Mouse (Mus musculus): ENCODE measurements around the gene Tbcd. TPM values are rescaled to one million over a fixed set of nuclear protein-coding genes. Genes with fewer than 3 reads are reported as not detected.

Tbcd gene
- polyA plus RNA-seq, 1 experiment = 51.3 TPM

DNA sequence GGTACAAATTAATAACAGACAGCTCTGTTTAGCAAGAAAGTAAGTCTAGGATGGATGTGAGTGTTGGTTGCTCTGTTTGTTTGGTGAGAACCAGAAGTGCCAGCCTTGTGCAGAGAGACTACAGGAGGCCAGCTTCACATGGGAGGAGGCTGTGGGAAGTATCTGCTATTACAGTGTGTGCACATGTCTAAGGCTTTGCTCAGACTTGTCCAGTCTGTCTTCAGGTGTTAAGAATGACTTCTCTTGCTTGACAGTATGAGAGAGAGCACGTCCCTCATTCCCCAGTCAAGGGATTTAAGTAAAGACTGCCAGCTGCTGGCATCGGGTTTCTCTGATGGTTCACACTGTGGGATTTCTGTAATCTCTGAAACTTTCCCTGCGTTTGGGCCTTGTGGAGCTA is 149.7 kb downstream of the Tbcd start:
- DNase-seq = no peak
- no peak overlapping the region for H3K4me3 ChIP-seq (replicated peaks; ENCODE audit: extremely low read depth, low read depth, low read length)
- no peaks in the 10 kb centered on the region for H3K4me1 ChIP-seq (ENCODE audit: control insufficient read depth, insufficient read depth, low read length)
- WGBS = 79% methylated on average over 3 of the region's 3 CpGs
- TF ChIP-seq CTCF (IDR thresholded peaks at IDR 0.05; ENCODE audit: insufficient read depth, low read length) = no peak
- no peak for TF ChIP-seq POLR2A (IDR thresholded peaks at IDR 0.05; ENCODE audit: borderline replicate concordance, extremely low read depth, low read depth, low read length)

DNA sequence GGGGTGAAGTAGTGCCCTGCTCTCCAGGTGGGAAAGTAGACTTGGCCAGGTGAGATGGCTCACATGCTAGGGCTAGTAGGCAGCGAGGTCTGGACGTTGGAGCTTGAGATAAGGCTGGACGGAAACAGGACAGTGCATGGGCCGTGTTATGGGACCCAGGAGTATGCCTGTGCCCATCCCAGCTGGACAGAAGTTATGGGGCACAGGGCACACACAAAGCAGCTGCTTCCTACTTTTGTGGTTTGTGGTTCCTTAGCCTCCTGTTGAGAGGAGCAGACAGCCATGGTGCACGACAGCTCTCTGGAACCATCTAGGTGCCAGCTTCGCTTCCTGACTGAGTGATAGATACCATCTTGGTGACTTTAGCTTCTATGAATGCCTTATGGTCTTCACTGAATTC is 153.9 kb downstream of the Tbcd start:
- no peak for DNase-seq
- H3K4me3 ChIP-seq (replicated peaks; ENCODE audit: extremely low read depth, low read depth, low read length) = no peak overlapping the region
- no peaks in the 10 kb centered on the region for H3K4me1 ChIP-seq (ENCODE audit: control insufficient read depth, insufficient read depth, low read length)
- WGBS = 89% methylated on average over 6 of the region's 6 CpGs
- TF ChIP-seq CTCF (IDR thresholded peaks at IDR 0.05; ENCODE audit: insufficient read depth, low read length) (no peak), POLR2A (IDR thresholded peaks at IDR 0.05; ENCODE audit: borderline replicate concordance, extremely low read depth, low read depth, low read length) (no peak)

- Histone ChIP-seq H3K4me1 (ENCODE audit: control insufficient read depth, insufficient read depth, low read length) (no peaks in the 10 kb centered on the region), H3K4me3 (replicated peaks; ENCODE audit: extremely low read depth, low read depth, low read length) (no peak overlapping the region)
- DNase-seq = no peak
- no peak for TF ChIP-seq POLR2A (IDR thresholded peaks at IDR 0.05; ENCODE audit: borderline replicate concordance, extremely low read depth, low read depth, low read length)
- TF ChIP-seq CTCF (IDR thresholded peaks at IDR 0.05; ENCODE audit: insufficient read depth, low read length) = no peak
Measured at GRCm38 (mm10) chr11:121610976-121611375, 159.2 kb downstream of the Tbcd start.

DNA sequence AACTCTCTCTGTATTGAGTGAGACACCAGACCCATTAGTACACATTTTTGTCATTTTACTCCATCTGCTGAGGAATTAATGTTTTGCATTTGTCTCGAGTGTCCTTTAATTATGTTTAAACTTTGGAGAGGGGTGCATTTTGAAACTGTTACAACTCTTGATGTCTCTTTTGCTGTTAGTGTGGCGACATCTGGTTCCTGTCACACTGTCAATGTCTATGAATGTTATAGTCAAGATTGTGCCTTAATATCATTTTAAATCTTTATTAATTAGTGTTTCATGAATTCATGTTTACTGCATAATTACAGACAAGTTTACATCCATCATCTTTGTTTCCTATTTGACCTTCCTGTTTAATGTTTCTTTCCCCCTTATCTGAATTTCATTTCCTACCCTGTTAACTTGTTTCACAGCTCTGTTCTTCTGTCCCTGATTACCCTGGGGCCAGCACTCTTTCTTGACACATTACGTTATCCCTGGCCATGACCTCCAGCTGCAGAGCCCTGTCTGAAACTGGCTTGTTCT is 164.3 kb downstream of the Tbcd start:
- Histone ChIP-seq H3K4me3 (replicated peaks; ENCODE audit: extremely low read depth, low read depth, low read length) (no peak overlapping the region), H3K4me1 (ENCODE audit: control insufficient read depth, insufficient read depth, low read length) (no peaks in the 10 kb centered on the region)
- 58% methylated on average over 3 of the region's 3 CpGs for WGBS
- TF ChIP-seq POLR2A (IDR thresholded peaks at IDR 0.05; ENCODE audit: borderline replicate concordance, extremely low read depth, low read depth, low read length) = no peak
- no peak for TF ChIP-seq CTCF (IDR thresholded peaks at IDR 0.05; ENCODE audit: insufficient read depth, low read length)
- DNase-seq = no peak

GRCm38 (mm10) chr11:121616501-121616900 is 164.8 kb downstream of the Tbcd start:
- H3K4me3 ChIP-seq (replicated peaks; ENCODE audit: extremely low read depth, low read depth, low read length) = no peak overlapping the region
- H3K4me1 ChIP-seq (ENCODE audit: control insufficient read depth, insufficient read depth, low read length) = no peaks in the 10 kb centered on the region
- no peak for DNase-seq
- TF ChIP-seq POLR2A (IDR thresholded peaks at IDR 0.05; ENCODE audit: borderline replicate concordance, extremely low read depth, low read depth, low read length) = no peak
- no peak for TF ChIP-seq CTCF (IDR thresholded peaks at IDR 0.05; ENCODE audit: insufficient read depth, low read length)

GRCm38 (mm10) chr11:121617371-121617770 is 165.6 kb downstream of the Tbcd start:
- no peak overlapping the region for H3K4me3 ChIP-seq (replicated peaks; ENCODE audit: extremely low read depth, low read depth, low read length)
- WGBS = 78% methylated on average over 1 of the region's 1 CpGs
- no peaks in the 10 kb centered on the region for H3K4me1 ChIP-seq (ENCODE audit: control insufficient read depth, insufficient read depth, low read length)
- no peak for TF ChIP-seq CTCF (IDR thresholded peaks at IDR 0.05; ENCODE audit: insufficient read depth, low read length)
- no peak for TF ChIP-seq POLR2A (IDR thresholded peaks at IDR 0.05; ENCODE audit: borderline replicate concordance, extremely low read depth, low read depth, low read length)
- DNase-seq = no peak

DNA sequence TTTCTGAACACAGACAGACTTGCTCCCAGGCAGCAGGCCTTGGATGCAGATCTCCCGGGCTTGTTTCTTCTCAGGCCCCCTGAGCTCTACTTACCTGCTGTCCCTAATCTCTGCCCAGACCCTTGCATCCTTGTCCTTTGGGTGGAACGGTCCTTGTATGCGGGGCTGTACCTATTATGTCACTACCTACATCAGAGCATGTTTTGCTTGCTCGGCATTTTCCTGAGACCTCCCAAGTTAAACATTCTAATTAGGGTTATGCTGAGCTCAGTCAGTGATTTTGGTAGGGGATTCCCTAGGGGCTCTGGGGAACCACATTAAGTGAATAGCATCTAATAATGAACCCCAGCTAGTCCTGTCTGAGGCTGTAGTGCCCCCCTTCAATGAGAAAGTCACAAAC is 173.3 kb downstream of the Tbcd start:
- 93% methylated on average over 4 of the region's 4 CpGs for WGBS

DNA sequence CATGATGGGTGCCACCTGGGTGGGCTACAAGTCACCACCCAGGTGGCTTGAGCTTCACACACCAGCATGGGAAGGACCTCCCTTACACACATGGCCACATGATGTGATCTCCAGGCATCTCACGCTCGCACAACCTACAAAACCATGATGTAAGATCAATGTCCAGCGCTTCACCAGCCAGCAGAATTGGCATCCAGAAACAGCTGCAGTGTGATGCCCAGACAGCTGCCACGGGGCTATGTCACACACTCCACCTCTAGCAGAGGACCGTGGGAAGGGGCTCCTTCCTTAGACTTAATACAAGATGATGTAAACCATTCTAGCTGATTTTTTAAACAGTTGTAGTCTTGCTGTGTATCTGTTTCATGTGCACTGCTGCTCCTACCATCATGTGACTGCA is 175.8 kb downstream of the Tbcd start:
- no peak overlapping the region for H3K4me3 ChIP-seq (replicated peaks; ENCODE audit: extremely low read depth, low read depth, low read length)
- DNase-seq = no peak
- no peaks in the 10 kb centered on the region for H3K4me1 ChIP-seq (ENCODE audit: control insufficient read depth, insufficient read depth, low read length)
- TF ChIP-seq POLR2A (IDR thresholded peaks at IDR 0.05; ENCODE audit: borderline replicate concordance, extremely low read depth, low read depth, low read length) = no peak
- no peak for TF ChIP-seq CTCF (IDR thresholded peaks at IDR 0.05; ENCODE audit: insufficient read depth, low read length)
- 88% methylated on average over 5 of the region's 5 CpGs for WGBS

More for the DNA sequence above, 173.3 kb downstream of the Tbcd start:
- Histone ChIP-seq H3K4me1 (ENCODE audit: control insufficient read depth, insufficient read depth, low read length) (no peaks in the 10 kb centered on the region), H3K4me3 (replicated peaks; ENCODE audit: extremely low read depth, low read depth, low read length) (no peak overlapping the region)
- no peak for DNase-seq
- TF ChIP-seq CTCF (IDR thresholded peaks at IDR 0.05; ENCODE audit: insufficient read depth, low read length) (no peak), POLR2A (IDR thresholded peaks at IDR 0.05; ENCODE audit: borderline replicate concordance, extremely low read depth, low read depth, low read length) (no peak)

DNA sequence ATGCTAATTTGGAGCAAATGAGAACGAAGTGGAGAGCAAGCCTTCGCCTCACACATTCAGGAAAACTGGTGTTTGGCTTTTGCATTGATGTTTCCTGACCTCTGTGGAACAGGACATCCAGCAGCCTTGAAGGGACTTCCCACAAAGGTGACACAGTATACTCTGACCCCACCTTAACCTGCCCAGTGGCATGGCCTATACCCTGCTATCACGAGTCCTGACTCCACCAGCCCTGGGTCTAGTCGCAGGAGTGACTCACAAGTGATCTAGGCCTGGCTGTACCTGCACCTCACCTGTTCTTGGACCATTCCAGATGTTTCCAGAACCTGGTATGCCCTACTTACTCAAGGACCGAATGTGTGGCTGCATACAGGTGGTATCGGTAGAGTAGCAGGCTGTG is 177.8 kb downstream of the Tbcd start:
- WGBS = 87% methylated on average over 6 of the region's 6 CpGs
- no peak for DNase-seq
- no peak for TF ChIP-seq POLR2A (IDR thresholded peaks at IDR 0.05; ENCODE audit: borderline replicate concordance, extremely low read depth, low read depth, low read length)

GRCm38 (mm10) chr11:121630406-121630805 is 178.7 kb downstream of the Tbcd start:
- no peak for DNase-seq
- TF ChIP-seq POLR2A (IDR thresholded peaks at IDR 0.05; ENCODE audit: borderline replicate concordance, extremely low read depth, low read depth, low read length) (no peak), CTCF (IDR thresholded peaks at IDR 0.05; ENCODE audit: insufficient read depth, low read length) (no peak)
- Histone ChIP-seq H3K4me3 (replicated peaks; ENCODE audit: extremely low read depth, low read depth, low read length) (no peak overlapping the region), H3K4me1 (ENCODE audit: control insufficient read depth, insufficient read depth, low read length) (no peaks in the 10 kb centered on the region)
- WGBS = 85% methylated on average over 4 of the region's 4 CpGs

More for the DNA sequence above, 177.8 kb downstream of the Tbcd start:
- no peaks in the 10 kb centered on the region for H3K4me1 ChIP-seq (ENCODE audit: control insufficient read depth, insufficient read depth, low read length)
- H3K4me3 ChIP-seq (replicated peaks; ENCODE audit: extremely low read depth, low read depth, low read length) = no peak overlapping the region

All from lung, adult 2 months (tissue).